Mouse (Mus musculus): Measurements from ENCODE around the gene Pld2. TPM values are rescaled to one million over a fixed set of nuclear protein-coding genes. Genes with fewer than 3 reads are reported as not detected.
A peak's percentile ranks its signal among the peaks of the same experiment; 100 is the strongest.

Gene Pld2
- polyA plus RNA-seq, 1 experiment from 2014 or later, result 2.0 TPM

GRCm38 (mm10) chr11:70585457-70585856, 45.6 kb downstream of the Pld2 start:
- Histone ChIP-seq H3K27me3 (ENCODE audit: low read depth, poor library complexity, severe bottlenecking) (no peaks in the 10 kb centered on the region), H3K4me3 (no peak overlapping the region), H3K9me3 (replicated peaks) (no peaks in the 10 kb centered on the region), H3K36me3 (peaks cover 14% of the 10 kb centered on the region), H3K27ac (peak overlapping the region; percentile 21), H3K4me1 (peaks cover 33% of the 10 kb centered on the region)
- no peak for DNase-seq (ENCODE audit: low spot score)
- 62% methylated on average over 7 of the region's 7 CpGs for whole genome bisulfite sequencing

- H3K27me3 ChIP-seq (ENCODE audit: low read depth, poor library complexity, severe bottlenecking), result no peaks in the 10 kb centered on the region
- WGBS, result 90% methylated on average over 3 of the region's 3 CpGs
- no peak overlapping the region for H3K4me3 ChIP-seq
- H3K36me3 ChIP-seq, result peaks cover 11% of the 10 kb centered on the region
- no peak for DNase-seq (ENCODE audit: low spot score)
- H3K4me1 ChIP-seq, result peaks cover 27% of the 10 kb centered on the region
- no peak overlapping the region for H3K27ac ChIP-seq
- H3K9me3 ChIP-seq (replicated peaks), result no peaks in the 10 kb centered on the region
Measured at GRCm38 (mm10) chr11:70586261-70586660, 46.4 kb downstream of the Pld2 start.

- WGBS, result 87% methylated on average over 5 of the region's 5 CpGs
- DNase-seq (ENCODE audit: low spot score), result no peak
- H3K27ac ChIP-seq, result no peak overlapping the region
Measured at GRCm38 (mm10) chr11:70586954-70587353, 47.1 kb downstream of the Pld2 start.

GRCm38 (mm10) chr11:70591733-70592132, 51.9 kb downstream of the Pld2 start:
- Histone ChIP-seq H3K27me3 (ENCODE audit: low read depth, poor library complexity, severe bottlenecking) (no peaks in the 10 kb centered on the region), H3K4me3 (no peak overlapping the region), H3K4me1 (peaks cover 6% of the 10 kb centered on the region; the same call in 1 of the 2 replicates), H3K9me3 (replicated peaks) (no peaks in the 10 kb centered on the region), H3K36me3 (peaks cover 10% of the 10 kb centered on the region), H3K27ac (no peak overlapping the region)
- no peak for DNase-seq (ENCODE audit: low spot score)
- WGBS, result 97% methylated on average over 1 of the region's 1 CpGs

More at GRCm38 (mm10) chr11:70586954-70587353, 47.1 kb downstream of the Pld2 start:
- Histone ChIP-seq H3K27me3 (ENCODE audit: low read depth, poor library complexity, severe bottlenecking) (no peaks in the 10 kb centered on the region), H3K4me1 (peaks cover 26% of the 10 kb centered on the region), H3K4me3 (no peak overlapping the region), H3K9me3 (replicated peaks) (no peaks in the 10 kb centered on the region), H3K36me3 (peaks cover 8% of the 10 kb centered on the region)

- H3K4me3 ChIP-seq, result no peak overlapping the region
- no peak overlapping the region for H3K27ac ChIP-seq
- no peak for DNase-seq (ENCODE audit: low spot score)
- H3K36me3 ChIP-seq, result peaks cover 29% of the 10 kb centered on the region
- WGBS, result 84% methylated on average over 15 of the region's 15 CpGs
- no peaks in the 10 kb centered on the region for H3K9me3 ChIP-seq (replicated peaks)
- peaks cover 6% of the 10 kb centered on the region; the same call in 1 of the 2 replicates for H3K4me1 ChIP-seq
- H3K27me3 ChIP-seq (ENCODE audit: low read depth, poor library complexity, severe bottlenecking), result no peaks in the 10 kb centered on the region
Measured at GRCm38 (mm10) chr11:70594253-70594989, 54.6 kb downstream of the Pld2 start.

GRCm38 (mm10) chr11:70595638-70596037, 55.8 kb downstream of the Pld2 start:
- no peaks in the 10 kb centered on the region for H3K9me3 ChIP-seq (replicated peaks)
- no peak overlapping the region for H3K27ac ChIP-seq

GRCm38 (mm10) chr11:70596094-70596493, 56.2 kb downstream of the Pld2 start:
- peaks cover 42% of the 10 kb centered on the region for H3K36me3 ChIP-seq
- no peaks in the 10 kb centered on the region for H3K27me3 ChIP-seq (ENCODE audit: low read depth, poor library complexity, severe bottlenecking)
- DNase-seq (ENCODE audit: low spot score), result no peak
- H3K4me1 ChIP-seq, result peaks cover 6% of the 10 kb centered on the region; the same call in 1 of the 2 replicates
- no peak overlapping the region for H3K27ac ChIP-seq
- 80% methylated on average over 4 of the region's 4 CpGs for WGBS
- no peak overlapping the region for H3K4me3 ChIP-seq
- no peaks in the 10 kb centered on the region for H3K9me3 ChIP-seq (replicated peaks)

More at GRCm38 (mm10) chr11:70595638-70596037, 55.8 kb downstream of the Pld2 start:
- DNase-seq (ENCODE audit: low spot score), result no peak
- no peaks in the 10 kb centered on the region for H3K27me3 ChIP-seq (ENCODE audit: low read depth, poor library complexity, severe bottlenecking)
- H3K36me3 ChIP-seq, result peaks cover 41% of the 10 kb centered on the region
- H3K4me1 ChIP-seq, result peaks cover 6% of the 10 kb centered on the region; the same call in 1 of the 2 replicates
- WGBS, result 68% methylated on average over 2 of the region's 2 CpGs
- H3K4me3 ChIP-seq, result no peak overlapping the region

GRCm38 (mm10) chr11:70597301-70597700, 57.4 kb downstream of the Pld2 start:
- no peaks in the 10 kb centered on the region for H3K27me3 ChIP-seq (ENCODE audit: low read depth, poor library complexity, severe bottlenecking)
- H3K9me3 ChIP-seq (replicated peaks), result no peaks in the 10 kb centered on the region
- H3K4me3 ChIP-seq, result no peak overlapping the region
- WGBS, result 89% methylated on average over 6 of the region's 6 CpGs
- peaks cover 54% of the 10 kb centered on the region for H3K36me3 ChIP-seq
- no peak overlapping the region for H3K27ac ChIP-seq
- DNase-seq (ENCODE audit: low spot score), result no peak
- peaks cover 6% of the 10 kb centered on the region; the same call in 1 of the 2 replicates for H3K4me1 ChIP-seq

- 91% methylated on average over 9 of the region's 9 CpGs for WGBS
- Histone ChIP-seq H3K36me3 (peaks cover 66% of the 10 kb centered on the region), H3K4me1 (peaks cover 6% of the 10 kb centered on the region; the same call in 1 of the 2 replicates), H3K9me3 (replicated peaks) (no peaks in the 10 kb centered on the region), H3K27ac (no peak overlapping the region), H3K27me3 (ENCODE audit: low read depth, poor library complexity, severe bottlenecking) (no peaks in the 10 kb centered on the region), H3K4me3 (no peak overlapping the region)
- no peak for DNase-seq (ENCODE audit: low spot score)
Measured at GRCm38 (mm10) chr11:70598451-70598953, 58.6 kb downstream of the Pld2 start.

- Histone ChIP-seq H3K4me1 (no peaks in the 10 kb centered on the region), H3K4me3 (no peak overlapping the region), H3K36me3 (peaks cover 97% of the 10 kb centered on the region), H3K27me3 (ENCODE audit: low read depth, poor library complexity, severe bottlenecking) (no peaks in the 10 kb centered on the region), H3K9me3 (replicated peaks) (no peaks in the 10 kb centered on the region), H3K27ac (no peak overlapping the region)
- WGBS, result 67% methylated on average over 14 of the region's 14 CpGs
- DNase-seq (ENCODE audit: low spot score), result peak; percentile 74
Measured at GRCm38 (mm10) chr11:70605024-70605566, 65.2 kb downstream of the Pld2 start.

- Histone ChIP-seq H3K36me3 (peaks cover 100% of the 10 kb centered on the region), H3K9me3 (replicated peaks) (no peaks in the 10 kb centered on the region), H3K27ac (no peak overlapping the region), H3K4me1 (no peaks in the 10 kb centered on the region), H3K27me3 (ENCODE audit: low read depth, poor library complexity, severe bottlenecking) (no peaks in the 10 kb centered on the region), H3K4me3 (no peak overlapping the region)
- 75% methylated on average over 12 of the region's 12 CpGs for WGBS
- no peak for DNase-seq (ENCODE audit: low spot score)
Measured at GRCm38 (mm10) chr11:70606717-70607116, 66.9 kb downstream of the Pld2 start.

GRCm38 (mm10) chr11:70607611-70608010, 67.7 kb downstream of the Pld2 start:
- Histone ChIP-seq H3K4me1 (no peaks in the 10 kb centered on the region), H3K36me3 (peaks cover 100% of the 10 kb centered on the region), H3K9me3 (replicated peaks) (no peaks in the 10 kb centered on the region), H3K27ac (no peak overlapping the region), H3K4me3 (no peak overlapping the region), H3K27me3 (ENCODE audit: low read depth, poor library complexity, severe bottlenecking) (no peaks in the 10 kb centered on the region)
- 96% methylated on average over 9 of the region's 9 CpGs for WGBS
- no peak for DNase-seq (ENCODE audit: low spot score)

Measured in limb, embryonic 10.5 days (tissue).